Mouse (Mus musculus) embryo, embryonic 11 days (tissue): ENCODE results near the gene Clcn1.

Source experiments
- DNase-seq: peaks from one replicate; pipeline ENCODE4 v3.0.0-alpha.2; 2015

Gene Clcn1

DNA sequence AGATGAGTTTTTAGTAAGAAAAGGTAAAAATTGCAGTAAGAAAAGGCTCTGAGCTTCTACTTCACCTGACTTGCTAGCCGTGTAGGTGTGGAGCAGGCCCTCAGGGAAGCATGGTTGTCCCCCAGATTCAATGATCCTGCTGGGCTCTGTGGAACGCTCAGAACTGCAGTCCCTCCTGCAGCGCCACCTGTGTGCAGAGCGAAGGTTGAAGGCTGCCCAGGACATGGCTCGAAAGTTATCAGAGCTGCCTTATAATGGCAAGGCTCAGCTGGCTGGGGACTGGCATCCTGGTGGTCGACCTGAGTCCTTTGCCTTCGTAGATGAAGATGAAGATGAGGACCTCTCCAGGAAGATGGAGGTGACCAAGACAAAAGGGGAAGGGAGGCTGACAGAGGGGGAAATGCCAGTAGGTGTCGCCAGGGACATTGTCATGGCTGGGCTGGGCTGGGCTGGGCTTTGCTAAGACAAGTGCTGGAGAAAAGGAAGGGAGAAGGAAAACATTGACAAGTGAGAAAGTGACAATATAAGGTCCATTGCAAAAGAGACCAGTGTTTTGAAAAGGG is 23.4 kb downstream of the Clcn1 start:
- peak; percentile 7 for DNase-seq

DNA sequence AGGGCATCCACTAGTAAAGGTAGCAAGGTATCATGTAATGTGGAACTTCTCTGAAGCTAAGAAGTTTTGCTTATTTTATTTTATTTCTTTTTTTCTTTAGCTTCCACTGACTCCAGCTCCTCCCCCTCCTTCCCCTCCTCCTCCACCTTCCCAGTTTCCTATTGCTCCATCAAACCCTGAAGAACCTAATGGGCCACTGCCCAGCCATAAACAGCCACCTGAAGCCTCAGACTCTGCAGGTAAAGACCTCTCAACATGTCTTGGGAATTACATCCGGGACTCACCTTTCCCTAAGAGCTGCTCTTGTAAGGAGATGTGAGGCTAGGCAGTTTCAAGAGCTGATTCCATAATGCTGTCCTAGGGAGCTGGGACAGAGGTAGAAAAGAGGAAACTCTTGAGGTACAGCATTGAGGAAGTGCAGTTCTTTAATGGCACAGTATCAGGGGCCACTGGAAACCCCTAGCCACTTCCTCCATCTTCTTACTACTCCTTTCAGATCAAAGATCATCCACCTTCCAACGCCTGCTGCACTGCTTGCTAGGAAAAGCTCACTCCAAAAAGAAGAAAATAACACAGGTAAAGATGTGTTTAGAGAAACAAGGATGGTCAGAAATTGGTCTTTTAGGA is 24.1 kb downstream of the Clcn1 start:
- DNase-seq, result no peak

DNA sequence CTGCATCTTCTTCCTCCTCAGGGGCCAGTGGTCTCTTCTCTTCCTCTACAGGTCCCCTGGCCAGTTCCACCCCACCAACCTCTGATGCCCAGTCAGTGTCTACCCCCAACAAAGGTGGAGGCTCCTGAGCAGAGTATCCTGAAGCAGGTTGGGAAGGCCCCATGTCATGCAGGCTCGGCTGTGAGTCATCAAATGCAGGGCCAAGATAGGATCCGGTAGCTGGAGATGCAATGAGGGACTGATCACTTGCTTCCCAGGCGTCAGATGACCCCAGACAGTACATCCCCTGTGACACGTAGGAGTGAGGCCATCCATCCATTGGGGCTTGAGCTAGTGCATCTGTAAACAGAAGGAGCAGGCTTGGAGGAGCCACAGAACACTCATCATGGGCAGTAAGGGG is 31.8 kb downstream of the Clcn1 start:
- DNase-seq, result no peak

DNA sequence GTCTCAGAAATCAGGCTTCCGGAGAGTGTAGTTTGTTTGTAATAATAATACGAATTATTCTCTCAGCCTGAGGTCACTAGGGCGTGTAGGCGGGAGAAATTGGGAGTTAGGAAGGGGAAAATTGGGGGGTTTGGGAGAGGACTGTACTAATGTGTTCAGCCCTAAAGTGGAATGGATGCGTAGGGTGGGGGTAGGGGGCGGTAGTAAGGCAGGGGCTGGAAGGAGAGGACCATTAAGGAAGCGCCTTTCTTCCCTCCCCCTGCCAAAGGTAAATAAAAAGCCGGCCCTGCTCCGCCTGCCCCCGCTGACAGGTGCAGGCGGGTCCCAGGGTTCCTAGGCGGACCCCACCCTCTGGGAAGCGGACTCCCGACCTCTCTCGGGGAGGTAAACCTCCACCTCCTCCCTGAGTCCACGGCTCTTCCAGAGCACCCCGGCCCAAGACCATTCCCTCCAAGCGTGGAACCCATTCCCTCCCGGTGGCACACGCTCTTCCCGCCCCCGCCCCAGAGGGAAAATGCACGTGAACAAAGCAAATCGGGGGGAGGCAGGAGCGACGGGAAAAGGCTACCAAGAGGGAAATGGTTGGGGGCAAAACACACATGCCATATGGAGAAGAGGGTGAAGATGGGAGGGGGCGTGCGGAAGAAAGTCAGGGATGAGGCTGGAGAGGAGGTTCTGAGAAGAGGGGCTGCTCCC is 37.0 kb downstream of the Clcn1 start:
- peak; percentile 10 for DNase-seq

DNA sequence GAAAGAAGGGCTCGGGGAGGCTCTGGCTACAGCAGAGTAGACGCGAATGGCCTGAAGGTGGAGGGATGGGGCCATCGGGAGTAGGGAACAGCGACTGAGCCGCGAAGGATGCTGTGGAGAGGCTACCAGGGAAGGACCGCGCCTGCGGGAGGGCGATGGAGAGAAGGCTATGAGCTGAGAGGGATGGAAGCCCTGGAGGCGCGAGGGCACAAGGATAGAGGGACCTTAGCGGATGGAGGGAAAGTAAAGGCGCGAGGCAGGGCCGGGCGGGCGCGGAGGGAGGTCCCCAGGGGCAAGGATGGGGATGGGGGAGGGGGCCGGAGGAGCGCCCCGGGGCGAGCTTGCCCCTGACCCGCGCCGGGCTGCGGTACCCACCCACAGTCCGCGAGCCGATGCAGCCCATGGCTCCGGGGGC is 37.6 kb downstream of the Clcn1 start:
- peak; percentile 61 for DNase-seq

DNA sequence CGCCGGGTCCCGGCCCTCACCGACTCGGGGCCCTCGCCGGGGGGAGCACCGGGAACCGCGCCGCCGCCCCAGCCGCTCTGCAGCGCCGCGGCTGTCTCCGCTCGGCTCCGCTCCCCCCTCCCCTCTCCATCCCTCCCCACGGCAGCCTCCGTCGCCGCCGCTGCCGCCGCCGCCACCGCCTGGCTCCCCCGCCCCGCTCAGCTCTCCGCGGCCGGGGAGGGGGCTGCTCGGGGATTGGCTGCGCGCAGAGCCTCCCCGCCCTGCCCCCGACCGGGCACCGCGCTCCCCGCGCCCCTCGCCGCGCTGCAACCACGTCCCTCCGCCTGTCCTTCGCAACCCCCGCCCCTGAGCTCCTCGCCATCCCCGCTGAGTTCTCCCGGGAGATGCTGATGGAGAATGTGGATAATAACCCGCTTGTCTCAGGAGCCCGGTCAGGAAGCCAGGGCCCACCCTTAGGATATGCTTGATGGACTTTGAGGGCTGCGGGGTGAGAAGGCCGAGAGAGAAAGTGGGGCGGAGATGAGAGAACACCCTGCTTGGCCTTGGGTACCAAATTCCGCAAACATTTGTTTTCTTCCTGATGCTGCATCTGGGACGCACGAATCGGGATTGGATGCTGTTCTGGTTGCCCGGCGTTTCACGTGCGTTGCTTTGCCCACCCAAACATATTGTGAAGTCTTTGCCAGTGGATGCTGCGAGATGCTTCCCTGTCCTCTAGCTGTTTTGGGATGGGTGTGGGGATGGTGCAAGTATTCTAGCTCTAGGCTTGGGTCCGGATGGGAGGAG is 38.2 kb downstream of the Clcn1 start, which contains the start of gene Fam131b:
Gene Fam131b (minus strand): TSS at position 162 of the 786 bp plus-strand sequence.
- DNase-seq, result peak; percentile 79

DNA sequence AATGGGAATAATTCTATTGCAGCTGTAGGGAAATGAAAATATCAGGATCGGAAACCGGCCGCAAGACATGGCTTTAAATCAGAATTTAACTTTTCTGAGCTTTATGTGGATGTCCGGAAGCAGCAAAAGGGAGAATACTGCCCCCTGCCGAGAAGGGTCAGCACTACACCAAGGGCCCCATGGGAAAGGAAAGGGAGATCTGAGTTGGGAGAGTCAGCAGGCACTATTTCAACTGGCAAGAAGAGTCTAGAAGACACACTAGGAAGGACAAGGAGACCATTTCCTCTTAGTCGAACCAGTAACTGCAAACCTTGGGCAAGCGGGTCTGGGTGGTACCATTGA is 38.8 kb downstream of the Clcn1 start:
- peak; percentile 75 for DNase-seq

DNA sequence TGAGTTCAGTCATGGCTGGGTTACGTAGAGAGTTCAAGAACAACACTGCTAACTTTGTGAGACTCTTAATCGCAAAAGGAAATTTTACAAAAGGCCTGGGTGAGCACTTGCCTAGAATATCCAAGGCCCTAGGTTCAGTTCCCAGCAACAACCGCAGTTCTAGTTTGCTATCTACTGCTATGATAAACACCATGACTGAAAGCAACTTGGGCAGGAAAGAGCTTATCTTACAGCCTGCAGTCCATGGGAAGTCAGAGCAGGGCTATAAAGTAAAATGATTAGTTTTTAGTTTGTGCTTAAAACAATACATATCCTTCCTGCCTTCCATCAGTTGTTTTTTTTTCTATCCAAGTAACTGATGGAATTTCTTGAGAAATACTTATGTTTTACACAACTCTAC is 40.0 kb downstream of the Clcn1 start:
- no peak for DNase-seq

DNA sequence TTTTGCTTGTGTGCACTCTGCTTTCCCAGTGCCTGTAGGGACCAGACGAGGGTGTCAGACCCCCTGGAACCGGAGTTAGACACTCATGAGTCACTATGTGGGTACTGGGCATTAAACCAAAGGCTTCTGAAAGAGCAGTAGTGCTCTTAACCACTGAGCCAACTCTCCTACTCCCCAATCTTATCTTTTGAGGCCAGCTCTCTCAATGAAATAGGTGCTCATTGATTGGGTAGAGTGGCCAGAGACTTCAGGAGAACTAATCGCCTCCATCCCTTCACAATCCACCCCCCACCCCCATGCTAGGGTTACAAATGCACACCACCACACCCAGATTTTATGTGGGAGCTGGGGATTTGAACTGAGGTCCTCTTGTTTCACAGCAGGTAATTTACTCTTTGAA is 42.3 kb downstream of the Clcn1 start:
- no peak for DNase-seq

DNA sequence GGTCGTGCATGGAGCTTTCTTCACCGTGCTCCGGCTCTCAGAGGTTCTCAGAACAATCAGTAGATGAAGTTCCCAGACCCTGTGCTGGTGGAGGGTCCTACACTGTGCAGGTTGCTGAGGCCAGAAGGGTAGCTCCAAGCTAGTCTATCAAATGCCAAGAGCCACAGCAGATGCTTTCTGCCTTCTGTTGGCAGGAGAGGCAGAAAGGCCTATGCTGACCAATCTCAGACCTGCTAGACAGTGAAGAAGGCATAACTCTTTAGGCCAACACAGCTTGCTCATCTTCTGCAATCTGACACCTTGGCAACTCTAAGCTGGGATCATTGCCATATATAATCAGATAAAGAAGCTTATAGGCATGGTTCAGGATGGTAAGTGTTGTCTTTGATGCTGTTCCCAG is 43.7 kb downstream of the Clcn1 start:
- no peak for DNase-seq

DNA sequence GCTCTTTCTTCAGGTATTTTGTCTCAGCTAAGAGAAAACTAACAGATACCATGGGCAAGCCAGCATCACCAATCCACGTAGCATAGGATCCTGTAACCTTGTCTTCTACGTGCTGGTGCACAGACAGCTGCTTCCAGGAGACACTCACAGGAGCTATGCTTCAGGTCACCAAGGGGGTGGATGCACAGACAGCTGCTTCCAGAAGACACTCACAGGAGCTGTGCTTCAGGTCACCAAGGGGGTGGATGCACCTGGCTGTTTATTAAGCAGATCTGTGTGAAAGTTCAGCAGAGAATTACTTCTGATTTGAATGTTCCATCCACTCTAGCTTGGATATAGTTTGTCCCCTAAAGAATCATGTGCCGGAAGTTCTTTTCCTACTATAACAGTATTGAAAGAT is 44.5 kb downstream of the Clcn1 start:
- no peak for DNase-seq

DNA sequence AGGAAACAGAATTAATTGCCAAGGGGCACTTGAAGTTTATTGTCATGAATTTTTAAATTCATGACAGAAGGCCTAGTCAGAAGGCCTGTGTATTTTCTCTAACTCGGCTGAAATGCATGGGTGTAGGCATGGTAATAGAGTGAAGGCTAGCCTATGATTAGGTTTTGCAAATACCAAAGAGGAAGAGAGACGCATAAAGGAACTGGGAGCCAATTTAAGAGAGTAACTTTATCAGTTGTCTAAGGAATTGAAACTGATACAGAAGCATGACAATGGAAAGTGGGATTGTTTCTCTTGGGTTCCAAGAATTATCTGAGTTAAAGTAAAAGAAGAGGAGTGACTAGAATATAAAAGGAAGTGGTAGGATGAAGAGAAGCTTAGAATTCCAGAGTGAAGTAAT is 52.7 kb downstream of the Clcn1 start:
- no peak for DNase-seq

DNA sequence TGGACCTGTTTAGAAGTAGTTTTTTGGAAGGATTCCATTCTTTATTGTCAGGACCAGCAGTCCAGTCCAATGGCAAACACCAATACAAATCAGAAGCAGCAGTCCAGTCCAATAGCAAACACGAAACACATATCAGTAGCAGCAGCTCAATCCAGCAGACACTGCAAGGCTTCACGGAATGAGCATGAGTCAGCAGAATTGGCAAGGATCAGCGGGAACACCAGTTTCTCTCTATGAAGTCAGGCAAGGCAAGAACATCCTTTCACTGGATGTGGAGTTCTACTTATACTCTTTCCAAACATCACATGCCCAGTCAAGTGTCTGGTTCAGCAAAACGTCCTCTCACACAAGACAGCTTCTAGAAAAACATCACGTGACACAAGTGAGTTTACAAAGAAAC is 53.5 kb downstream of the Clcn1 start:
- no peak for DNase-seq

DNA sequence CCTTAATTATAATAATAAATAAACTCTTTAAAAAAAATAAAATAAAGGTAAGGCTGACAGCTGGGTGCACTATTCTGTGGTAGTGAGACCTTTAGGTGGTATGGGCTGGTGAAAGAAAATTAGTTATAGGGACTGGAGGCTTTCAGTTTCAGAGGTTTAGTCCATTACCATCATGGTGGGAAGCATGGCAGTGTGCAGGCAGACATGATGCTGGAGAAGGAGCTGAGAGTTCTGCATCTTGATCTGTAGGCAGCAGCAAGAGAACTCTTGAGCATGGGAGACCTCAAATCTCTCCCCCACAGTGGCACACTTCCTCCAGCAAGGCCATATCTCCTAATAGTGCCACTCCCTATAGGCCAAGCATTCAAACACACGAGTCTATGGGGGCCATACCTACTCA is 55.7 kb downstream of the Clcn1 start:
- DNase-seq, result no peak

DNA sequence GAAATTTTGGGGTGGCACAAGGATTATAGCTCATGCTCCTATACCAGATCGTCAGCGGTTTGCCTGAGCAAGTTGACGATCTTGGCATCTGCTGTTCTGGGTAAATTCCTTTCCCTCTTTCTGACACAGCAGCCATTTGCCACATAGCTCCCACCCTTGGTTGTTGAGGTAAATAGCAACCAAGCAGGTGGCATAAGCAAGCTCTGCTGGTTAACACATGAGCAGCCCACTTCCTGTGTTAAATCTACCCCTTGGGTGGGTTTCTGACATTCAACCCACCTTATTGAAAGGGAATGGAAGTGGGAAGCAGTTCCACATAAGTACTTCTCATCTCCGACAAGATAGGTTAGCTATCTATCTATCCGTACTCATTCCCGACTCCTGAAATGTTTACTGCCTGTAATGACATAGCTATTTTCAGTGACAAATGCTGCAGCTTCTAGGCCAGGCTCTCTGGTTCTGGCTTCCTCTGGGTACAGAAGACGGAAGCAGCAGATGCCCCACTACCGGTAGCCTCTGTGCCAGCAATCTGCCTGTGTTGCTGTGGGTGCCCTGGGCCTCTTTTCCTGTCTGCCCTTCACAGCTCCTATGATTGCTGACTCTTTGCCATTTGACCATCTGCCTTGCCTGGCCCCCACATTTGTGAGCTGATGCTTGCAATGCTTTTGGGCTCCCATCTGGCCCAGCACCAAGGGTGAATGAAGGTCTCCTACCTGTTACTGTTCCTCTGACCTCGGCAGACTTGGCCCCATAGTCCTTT is 57.1 kb downstream of the Clcn1 start:
- DNase-seq, result no peak

DNA sequence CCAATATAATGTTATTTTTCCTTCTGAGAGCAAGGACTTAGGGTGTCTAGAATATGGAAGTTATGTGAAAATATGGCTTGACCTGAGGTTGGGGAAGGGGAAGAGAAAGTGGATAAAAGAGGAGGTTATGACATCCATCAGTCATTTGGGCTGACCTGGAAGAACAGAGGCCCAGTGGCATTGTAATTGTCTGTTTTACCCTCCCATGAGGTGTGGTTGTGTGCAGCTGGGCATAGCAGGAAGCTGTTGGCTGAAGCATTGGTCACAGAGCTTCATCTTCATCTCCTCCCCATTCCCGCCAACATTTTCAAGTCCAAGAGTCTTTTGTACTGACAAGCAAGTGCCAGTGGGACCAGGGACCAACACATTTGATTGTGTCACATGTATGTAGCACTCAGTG is 57.8 kb downstream of the Clcn1 start:
- DNase-seq, result no peak

DNA sequence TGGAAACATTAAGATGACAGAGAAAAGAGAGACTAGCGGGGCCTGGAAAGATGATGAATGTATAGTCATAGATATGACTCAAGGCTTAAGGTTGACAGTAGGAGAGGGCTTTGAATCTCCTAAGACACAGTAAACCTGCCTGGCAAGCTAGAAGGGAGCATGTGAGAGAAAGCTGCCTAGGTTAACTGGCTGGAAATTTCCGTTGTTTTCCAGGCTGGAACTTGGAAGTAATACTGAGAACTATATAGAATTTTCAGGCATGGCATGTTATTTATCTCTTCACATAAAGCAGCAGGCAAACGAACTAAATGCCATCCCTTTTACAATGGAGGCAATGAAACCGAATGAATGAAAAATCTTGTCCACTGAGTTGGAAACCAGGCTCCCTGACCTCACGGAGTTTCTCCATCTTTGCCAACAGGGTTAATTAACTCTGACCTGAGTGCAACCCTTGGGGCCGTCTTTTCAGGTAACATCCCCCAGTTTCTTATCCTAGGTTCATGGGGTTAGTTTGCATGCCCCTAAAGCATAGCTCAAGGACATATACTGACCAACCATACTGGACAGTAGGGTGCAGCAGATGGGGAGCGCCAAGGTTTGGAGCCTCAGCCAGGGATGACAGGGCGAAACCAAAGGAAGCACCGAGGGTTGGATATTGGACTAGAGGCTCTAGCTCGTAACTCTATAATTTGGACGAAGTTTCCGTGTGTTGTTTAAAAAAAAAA is 62.0 kb downstream of the Clcn1 start:
- DNase-seq, result no peak

DNA sequence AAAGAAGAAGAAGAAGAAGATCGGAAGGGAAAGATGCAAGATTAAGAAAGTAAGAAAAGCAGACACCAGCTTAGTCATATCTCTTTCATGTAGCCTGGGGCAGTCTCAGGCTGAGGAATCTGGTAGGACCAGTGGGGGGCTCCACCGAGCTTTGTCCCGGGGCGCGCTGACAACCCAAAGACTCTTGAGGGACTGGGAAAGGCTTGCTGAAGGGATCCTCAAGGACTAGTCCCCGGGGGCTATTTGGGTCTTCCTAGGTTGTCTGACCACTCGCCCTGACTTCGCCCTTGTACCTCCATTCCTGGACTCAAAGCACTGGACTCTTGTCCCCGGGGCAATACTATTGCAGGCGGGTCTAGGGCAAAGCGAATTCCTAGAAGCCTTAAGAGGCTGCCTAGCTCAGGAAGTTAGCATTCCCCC is 62.5 kb downstream of the Clcn1 start:
- DNase-seq, result peak; percentile 85

DNA sequence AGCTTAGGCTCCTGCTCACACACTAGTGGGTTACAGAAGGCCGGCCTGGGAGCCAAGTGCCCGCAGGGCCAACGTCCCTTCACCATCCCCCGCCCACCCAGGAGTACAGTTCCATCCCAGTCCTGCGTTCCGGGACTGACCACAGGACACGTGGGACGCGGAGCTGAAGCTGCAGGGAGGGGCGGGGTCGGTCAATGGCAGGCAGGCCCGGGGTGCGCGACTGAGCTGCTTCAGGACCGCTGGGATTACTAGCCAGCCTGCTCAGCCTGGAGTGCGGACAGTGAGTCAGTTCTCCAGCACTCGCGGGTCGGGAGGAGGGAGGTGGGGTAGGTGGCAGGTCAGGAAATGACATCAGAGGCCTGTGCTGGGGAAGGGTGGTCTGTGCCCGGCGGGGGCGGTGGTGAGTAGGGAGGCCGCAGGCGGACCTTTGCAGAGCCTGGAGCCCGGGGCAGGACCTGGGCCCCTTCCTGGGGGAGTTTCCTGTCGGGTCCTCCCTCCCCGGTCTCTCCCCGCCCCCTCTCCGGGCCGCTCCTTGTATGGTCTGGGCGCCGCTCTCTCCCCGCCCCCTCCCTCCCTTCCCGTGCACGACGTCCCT is 63.0 kb downstream of the Clcn1 start, which contains the start of gene Zyx:
Gene Zyx (plus strand): TSS at position 205 of the 595 bp plus-strand sequence.
- DNase-seq, result peak; percentile 95

DNA sequence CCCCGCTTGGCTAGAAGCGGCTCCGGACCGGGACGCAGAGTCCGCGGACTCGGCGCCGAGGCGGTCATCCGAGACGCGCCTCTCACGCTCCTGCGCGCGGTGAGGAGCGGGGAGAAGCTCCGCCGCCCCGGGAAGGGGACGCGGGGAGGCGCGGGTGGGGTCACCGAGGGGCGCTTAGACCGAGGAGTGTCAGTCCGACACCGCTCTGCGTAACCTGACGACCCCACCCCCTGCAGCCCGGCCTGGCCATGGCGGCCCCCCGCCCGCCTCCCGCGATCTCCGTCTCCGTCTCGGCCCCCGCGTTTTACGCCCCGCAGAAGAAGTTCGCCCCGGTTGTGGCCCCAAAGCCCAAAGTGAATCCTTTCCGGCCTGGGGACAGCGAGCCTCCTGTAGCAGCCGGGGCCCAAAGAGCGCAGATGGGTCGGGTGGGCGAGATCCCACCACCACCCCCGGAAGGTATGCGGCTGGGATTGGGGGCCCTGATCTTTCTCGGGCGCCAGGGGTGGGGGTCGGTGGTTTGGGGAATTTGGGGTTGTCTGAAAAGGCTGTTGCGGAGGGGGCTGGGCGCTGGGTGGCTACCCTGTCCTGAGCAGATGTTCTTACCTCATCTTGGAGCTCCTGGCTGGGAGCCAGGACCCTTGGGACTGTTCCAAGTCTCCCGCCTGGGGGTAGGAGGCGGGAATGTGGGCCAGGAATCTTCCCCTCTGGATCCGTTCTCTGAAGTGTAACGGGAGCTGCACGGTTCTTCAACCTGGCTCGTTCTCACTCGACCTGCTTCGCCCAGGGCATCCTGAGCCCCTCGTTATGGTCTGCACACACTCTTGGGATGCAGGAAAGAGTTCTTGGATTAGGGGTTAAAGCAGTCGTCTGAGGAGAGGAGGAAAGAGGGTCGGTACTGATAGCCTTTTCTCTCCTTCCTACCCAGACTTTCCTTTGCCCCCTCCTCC is 63.8 kb downstream of the Clcn1 start:
- DNase-seq, result peak; percentile 74
